Mouse (Mus musculus): ENCODE data around the gene Ccdc194. TPM values are rescaled to one million over a fixed set of nuclear protein-coding genes. Genes with fewer than 3 reads are reported as not detected.

Gene Ccdc194
- polyA plus RNA-seq, 1 experiment from 2014 or later: 0.44 TPM

- Histone ChIP-seq H3K9ac (ENCODE audit: low read depth, low read length) (no peak overlapping the region), H3K27me3 (replicated peaks; ENCODE audit: control insufficient read depth, insufficient read depth, low read length) (peaks cover 25% of the 10 kb centered on the region), H3K4me1 (ENCODE audit: control insufficient read depth, insufficient read depth, low read depth, low read length) (peaks cover 2% of the 10 kb centered on the region; the same call in 1 of the 2 replicates), H3K27ac (ENCODE audit: low read depth, low read length) (no peak overlapping the region), H3K9me3 (ENCODE audit: control insufficient read depth, low read length) (no peaks in the 10 kb centered on the region), H3K4me3 (ENCODE audit: low read length) (no peak overlapping the region), H3K36me3 (ENCODE audit: control insufficient read depth, insufficient read depth, low read length) (no peaks in the 10 kb centered on the region), H3K4me2 (ENCODE audit: low read length) (no peak overlapping the region)
- ATAC-seq: no peak
- WGBS: 94% methylated on average over 4 of the region's 4 CpGs
Observed at GRCm38 (mm10) chr8:71504349-71504748, 21.2 kb downstream of the Ccdc194 start.

- no peak overlapping the region for H3K9ac ChIP-seq (ENCODE audit: low read depth, low read length)
- 0 out of 2 replicates have a peak, but pooled peaks cover under 1% of the 10 kb centered on the region for H3K36me3 ChIP-seq (ENCODE audit: control insufficient read depth, insufficient read depth, low read length)
- H3K4me1 ChIP-seq (ENCODE audit: control insufficient read depth, insufficient read depth, low read depth, low read length): peaks cover 6% of the 10 kb centered on the region
- no peak overlapping the region for H3K27ac ChIP-seq (ENCODE audit: low read depth, low read length)
- H3K9me3 ChIP-seq (ENCODE audit: control insufficient read depth, low read length): no peaks in the 10 kb centered on the region
- WGBS: 38% methylated on average over 16 of the region's 16 CpGs
- no peak overlapping the region for H3K4me2 ChIP-seq (ENCODE audit: low read length)
- no peak for ATAC-seq
- no peaks in the 10 kb centered on the region for H3K27me3 ChIP-seq (replicated peaks; ENCODE audit: control insufficient read depth, insufficient read depth, low read length)
- no peak overlapping the region for H3K4me3 ChIP-seq (ENCODE audit: low read length)
Observed at GRCm38 (mm10) chr8:71498816-71499690, 26.5 kb downstream of the Ccdc194 start.

- H3K4me1 ChIP-seq (ENCODE audit: control insufficient read depth, insufficient read depth, low read depth, low read length): peaks cover 6% of the 10 kb centered on the region
- peaks cover 5% of the 10 kb centered on the region for H3K36me3 ChIP-seq (ENCODE audit: control insufficient read depth, insufficient read depth, low read length)
- no peak overlapping the region for H3K27ac ChIP-seq (ENCODE audit: low read depth, low read length)
- no peak overlapping the region for H3K9ac ChIP-seq (ENCODE audit: low read depth, low read length)
- H3K4me3 ChIP-seq (ENCODE audit: low read length): no peak overlapping the region
- H3K27me3 ChIP-seq (replicated peaks; ENCODE audit: control insufficient read depth, insufficient read depth, low read length): no peaks in the 10 kb centered on the region
- ATAC-seq: no peak
- 34% methylated on average over 12 of the region's 15 CpGs for WGBS
- no peaks in the 10 kb centered on the region for H3K9me3 ChIP-seq (ENCODE audit: control insufficient read depth, low read length)
- H3K4me2 ChIP-seq (ENCODE audit: low read length): no peak overlapping the region
Observed at GRCm38 (mm10) chr8:71497881-71498501, 27.5 kb downstream of the Ccdc194 start.

- Histone ChIP-seq H3K9ac (ENCODE audit: low read depth, low read length) (no peak overlapping the region), H3K4me1 (ENCODE audit: control insufficient read depth, insufficient read depth, low read depth, low read length) (peaks cover 6% of the 10 kb centered on the region), H3K36me3 (ENCODE audit: control insufficient read depth, insufficient read depth, low read length) (peaks cover 13% of the 10 kb centered on the region), H3K4me3 (ENCODE audit: low read length) (no peak overlapping the region), H3K27ac (ENCODE audit: low read depth, low read length) (0 out of 2 replicates have a peak overlapping the region, but pooled peaks have one; percentile 17), H3K4me2 (ENCODE audit: low read length) (no peak overlapping the region), H3K9me3 (ENCODE audit: control insufficient read depth, low read length) (no peaks in the 10 kb centered on the region), H3K27me3 (replicated peaks; ENCODE audit: control insufficient read depth, insufficient read depth, low read length) (no peaks in the 10 kb centered on the region)
- no peak for ATAC-seq
- 100% methylated on average over 1 of the region's 1 CpGs for WGBS
Observed at GRCm38 (mm10) chr8:71497077-71497645, 28.4 kb downstream of the Ccdc194 start.

- no peak overlapping the region for H3K4me3 ChIP-seq (ENCODE audit: low read length)
- no peak overlapping the region for H3K9ac ChIP-seq (ENCODE audit: low read depth, low read length)
- no peaks in the 10 kb centered on the region for H3K9me3 ChIP-seq (ENCODE audit: control insufficient read depth, low read length)
- peaks cover 6% of the 10 kb centered on the region for H3K4me1 ChIP-seq (ENCODE audit: control insufficient read depth, insufficient read depth, low read depth, low read length)
- H3K4me2 ChIP-seq (ENCODE audit: low read length): no peak overlapping the region
- H3K36me3 ChIP-seq (ENCODE audit: control insufficient read depth, insufficient read depth, low read length): peaks cover 17% of the 10 kb centered on the region
- no peaks in the 10 kb centered on the region for H3K27me3 ChIP-seq (replicated peaks; ENCODE audit: control insufficient read depth, insufficient read depth, low read length)
- no peak overlapping the region for H3K27ac ChIP-seq (ENCODE audit: low read depth, low read length)
- ATAC-seq: no peak
- WGBS: 40% methylated on average over 11 of the region's 11 CpGs
Observed at GRCm38 (mm10) chr8:71496481-71496880, 29.0 kb downstream of the Ccdc194 start.

GRCm38 (mm10) chr8:71495811-71496210 lies 29.7 kb downstream of the Ccdc194 start:
- Histone ChIP-seq H3K9me3 (ENCODE audit: control insufficient read depth, low read length) (no peaks in the 10 kb centered on the region), H3K4me2 (ENCODE audit: low read length) (no peak overlapping the region), H3K9ac (ENCODE audit: low read depth, low read length) (no peak overlapping the region), H3K4me3 (ENCODE audit: low read length) (no peak overlapping the region), H3K36me3 (ENCODE audit: control insufficient read depth, insufficient read depth, low read length) (peaks cover 18% of the 10 kb centered on the region), H3K27me3 (replicated peaks; ENCODE audit: control insufficient read depth, insufficient read depth, low read length) (no peaks in the 10 kb centered on the region), H3K4me1 (ENCODE audit: control insufficient read depth, insufficient read depth, low read depth, low read length) (peaks cover 6% of the 10 kb centered on the region), H3K27ac (ENCODE audit: low read depth, low read length) (no peak overlapping the region)
- 84% methylated on average over 5 of the region's 5 CpGs for WGBS
- ATAC-seq: no peak

- WGBS: 13% methylated on average over 16 of the region's 16 CpGs
- no peaks in the 10 kb centered on the region for H3K9me3 ChIP-seq (ENCODE audit: control insufficient read depth, low read length)
- peak; percentile 76 for ATAC-seq
- peaks cover 8% of the 10 kb centered on the region for H3K4me1 ChIP-seq (ENCODE audit: control insufficient read depth, insufficient read depth, low read depth, low read length)
- peak overlapping the region; percentile 20 for H3K4me2 ChIP-seq (ENCODE audit: low read length)
- no peak overlapping the region for H3K4me3 ChIP-seq (ENCODE audit: low read length)
- H3K36me3 ChIP-seq (ENCODE audit: control insufficient read depth, insufficient read depth, low read length): peaks cover 20% of the 10 kb centered on the region
- H3K27me3 ChIP-seq (replicated peaks; ENCODE audit: control insufficient read depth, insufficient read depth, low read length): no peaks in the 10 kb centered on the region
- H3K27ac ChIP-seq (ENCODE audit: low read depth, low read length): no peak overlapping the region
- no peak overlapping the region for H3K9ac ChIP-seq (ENCODE audit: low read depth, low read length)
Observed at GRCm38 (mm10) chr8:71495039-71495438, 30.5 kb downstream of the Ccdc194 start.

GRCm38 (mm10) chr8:71488454-71488853 lies 37.1 kb downstream of the Ccdc194 start:
- Histone ChIP-seq H3K4me2 (ENCODE audit: low read length) (peak overlapping the region; percentile 98), H3K27ac (ENCODE audit: low read depth, low read length) (0 out of 2 replicates have a peak overlapping the region, but pooled peaks have one; percentile 79), H3K9ac (ENCODE audit: low read depth, low read length) (peak overlapping the region; percentile 74), H3K9me3 (ENCODE audit: control insufficient read depth, low read length) (no peaks in the 10 kb centered on the region), H3K4me1 (ENCODE audit: control insufficient read depth, insufficient read depth, low read depth, low read length) (peaks cover 31% of the 10 kb centered on the region), H3K36me3 (ENCODE audit: control insufficient read depth, insufficient read depth, low read length) (peaks cover 21% of the 10 kb centered on the region), H3K27me3 (replicated peaks; ENCODE audit: control insufficient read depth, insufficient read depth, low read length) (no peaks in the 10 kb centered on the region), H3K4me3 (ENCODE audit: low read length) (peak overlapping the region; percentile 59)
- WGBS: under 1% methylated on average over 22 of the region's 22 CpGs
- peak; percentile 87 for ATAC-seq
